Mouse (Mus musculus) cerebellum, adult 2 months (tissue): ENCODE results near the gene Smdt1.

Source experiments
- CTCF ChIP-seq: fragments of 200-500 bp; IDR thresholded peaks from 2 replicates; pipeline ENCODE4 v1.5.1; 2011; ENCODE audit warnings: low read depth, mild to moderate bottlenecking, control low read depth, low read length, moderate library complexity, borderline replicate concordance; ENCODE audit not compliant: insufficient read depth
- POLR2A ChIP-seq: fragments of 200-500 bp; IDR thresholded peaks from 2 replicates; pipeline ENCODE4 v1.6.1; 2011; ENCODE audit warnings: low read length, control low read depth, borderline replicate concordance; ENCODE audit not compliant: insufficient read depth

DNA sequence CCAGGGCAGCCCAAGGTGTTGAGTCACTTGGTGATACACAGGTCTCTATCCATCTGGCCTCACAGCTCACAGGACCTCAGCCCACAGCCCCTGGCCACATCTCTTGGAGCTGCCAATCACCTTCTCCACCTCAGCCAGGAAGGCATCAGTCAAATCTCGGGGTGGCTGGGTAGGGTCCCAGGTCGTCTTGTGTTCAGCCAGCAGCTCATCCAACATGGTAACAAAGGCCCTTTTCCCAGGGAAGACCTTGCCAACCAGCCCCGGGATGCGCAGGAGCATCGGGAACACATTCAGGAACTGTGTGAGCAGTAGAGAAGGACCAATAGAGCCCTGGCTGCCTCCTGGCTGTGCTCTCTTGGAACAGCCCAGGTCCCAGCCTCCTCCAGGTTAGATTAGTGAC is 34.2 kb downstream of the Smdt1 start:
- TF ChIP-seq POLR2A (no peak), CTCF (no peak)
